Mouse (Mus musculus) G1E (cell line): Measurements from ENCODE around the gene Nudt13. TPM values are rescaled to one million over a fixed set of nuclear protein-coding genes. Genes with fewer than 3 reads are reported as not detected.

Experiments used
- ATAC-seq: 2 replicates; pipeline ENCODE4 v1.8.0; 2016; ENCODE audit warnings: mild to moderate bottlenecking; ENCODE audit not compliant: insufficient number of reproducible peaks, poor library complexity, low FRiP score, severe bottlenecking; ENCODE audit errors: extremely low read depth
- DNase-seq: peaks from one replicate; pipeline ENCODE4 v3.0.0; 2012; ENCODE audit warnings: low spot score
- H3K27me3 ChIP-seq: 2 replicates; pipeline ENCODE4 v1.6.1; 2012; ENCODE audit warnings: mild to moderate bottlenecking, low read length, inconsistent platforms; ENCODE audit not compliant: insufficient read depth
- H3K36me3 ChIP-seq: replicated peaks from 2 replicates; pipeline ENCODE3; 2012; ENCODE audit warnings: mild to moderate bottlenecking, inconsistent platforms
- H3K4me1 ChIP-seq: 2 replicates; pipeline ENCODE4 v1.6.1; 2012; ENCODE audit warnings: low read depth, low read length, inconsistent platforms, mixed read lengths; ENCODE audit not compliant: insufficient read depth
- H3K4me3 ChIP-seq: 2 replicates; pipeline ENCODE4 v1.5.1; 2012; ENCODE audit warnings: low read depth, mild to moderate bottlenecking, inconsistent platforms, low read length, moderate library complexity, mixed read lengths
- H3K9me3 ChIP-seq: replicated peaks from 2 replicates; pipeline ENCODE4 v1.6.1; 2012; ENCODE audit warnings: inconsistent platforms
- CTCF ChIP-seq: IDR thresholded peaks from 2 replicates; pipeline ENCODE4 v1.5.1; 2012; ENCODE audit warnings: low read depth, low read length, inconsistent platforms, mixed read lengths
- GATA1 ChIP-seq: IDR thresholded peaks from 2 replicates; pipeline ENCODE4 v1.6.1; 2012; ENCODE audit warnings: borderline replicate concordance, low read length, inconsistent platforms, mixed read lengths
- GATA2 ChIP-seq: IDR thresholded peaks from 2 replicates; pipeline ENCODE4 v1.6.1; 2012; ENCODE audit warnings: low read depth, low read length, inconsistent platforms, borderline replicate concordance
- POLR2AphosphoS5 ChIP-seq: IDR thresholded peaks from 2 replicates; pipeline ENCODE4 v1.6.1; 2012; ENCODE audit warnings: low read depth, low read length, inconsistent platforms; ENCODE audit not compliant: insufficient replicate concordance
- TAL1 ChIP-seq: conservative IDR thresholded peaks from 2 replicates; pipeline ENCODE4 v1.6.1; 2012; ENCODE audit warnings: low read depth, low read length, inconsistent platforms, mixed read lengths
- polyA plus RNA-seq: library from polyadenylated mRNA; stranded (reverse); fragments of >175 nt; gene quantifications from 2 replicates; pipeline ENCODE4 v1.2.3, GENCODE M21; 2012
- total RNA-seq, 2 experiments: library from RNA; stranded (forward) in 1 of 2; stranded (reverse) in 1 of 2; fragments of 200-1000 nt in 1 of 2; fragments of >200 nt in 1 of 2; fragmentation: Nextera tagmentation in 1 of 2; gene quantifications; 2 replicates each; pipeline ENCODE4 v1.2.3; 2014 to 2017

The Nudt13 gene
- total RNA-seq (2014; fragmentation: Nextera tagmentation) (18.5 and 26.8 TPM in 2 replicates), total RNA-seq (2017) (7.4 TPM in 2 replicates), polyA plus RNA-seq (1.4 and 1.6 TPM in 2 replicates)

DNA sequence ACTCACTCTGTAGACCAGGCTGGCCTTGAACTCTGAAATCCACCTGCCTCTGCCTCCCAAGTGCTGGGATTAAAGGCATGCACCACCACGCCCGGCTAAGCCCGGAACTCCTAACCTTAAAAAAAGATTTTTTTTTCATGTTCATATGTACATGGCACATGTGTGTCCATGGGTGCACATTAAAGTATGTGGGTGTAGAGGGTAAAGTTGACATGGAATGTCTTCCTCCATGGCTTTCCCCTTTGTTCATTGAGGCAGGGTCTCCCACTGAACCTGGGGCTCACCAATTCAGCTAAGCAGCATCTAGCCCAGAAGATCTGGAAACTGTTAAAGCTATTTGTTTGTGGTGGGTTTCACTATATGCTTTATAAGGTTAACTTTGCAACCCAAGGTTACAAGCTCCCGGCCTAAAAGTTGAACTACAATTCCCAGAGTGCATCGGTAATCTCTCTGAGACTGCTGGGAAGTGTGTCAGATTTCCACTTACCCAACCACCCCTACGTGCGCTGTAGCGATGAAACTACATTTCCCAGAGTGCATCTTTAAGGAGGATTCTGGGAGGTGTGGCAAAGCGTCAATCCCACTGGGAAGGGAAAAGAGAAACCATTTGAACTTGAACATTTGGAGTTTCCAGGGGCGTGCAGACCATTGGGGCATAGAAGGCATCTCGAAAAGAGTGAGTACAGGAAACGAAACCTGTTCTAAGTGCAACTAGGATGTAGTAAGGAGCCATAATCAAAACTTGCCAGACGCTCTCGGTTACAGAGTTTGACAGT, at the start of gene Nudt13:
Gene Nudt13 (plus strand): TSS at position 581 of the 776 bp plus-strand sequence.
- H3K9me3 ChIP-seq: no peaks in the 10 kb centered on the region
- peak; percentile 57 for DNase-seq
- H3K4me1 ChIP-seq: peaks cover 18% of the 10 kb centered on the region
- TF ChIP-seq TAL1: no peak
- TF ChIP-seq POLR2AphosphoS5: no peak
- TF ChIP-seq CTCF: no peak
- no peak for TF ChIP-seq GATA2
- no peak for TF ChIP-seq GATA1
- peaks cover 10% of the 10 kb centered on the region for H3K27me3 ChIP-seq
- peaks cover 9% of the 10 kb centered on the region for H3K36me3 ChIP-seq
- peak; percentile 96 for ATAC-seq
- H3K4me3 ChIP-seq: peak within 1 kb of the TSS; percentile 71

DNA sequence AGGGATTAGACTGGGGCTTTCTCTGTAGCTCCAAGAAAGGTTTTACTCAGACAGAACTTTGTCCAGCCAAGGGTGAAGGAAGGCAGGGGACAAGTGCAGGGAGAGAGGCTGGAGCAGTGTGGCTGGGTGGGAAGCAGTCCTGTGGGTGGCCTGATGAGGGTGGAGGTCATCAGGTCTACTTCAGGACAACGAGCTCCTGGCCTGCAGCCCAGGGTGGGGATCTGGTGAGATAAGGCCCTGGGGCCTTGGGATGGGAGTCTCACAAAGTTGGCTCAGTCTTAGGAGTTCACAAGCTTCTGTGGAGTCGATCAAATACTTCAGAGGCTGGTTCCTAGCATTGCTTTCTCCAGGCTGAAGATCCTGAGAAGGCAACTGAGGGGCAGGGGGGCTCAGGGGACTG, 49.2 kb upstream of the Nudt13 start:
- Histone ChIP-seq H3K4me1 (no peaks in the 10 kb centered on the region), H3K4me3 (no peak overlapping the region), H3K27me3 (peaks cover 62% of the 10 kb centered on the region), H3K36me3 (no peaks in the 10 kb centered on the region), H3K9me3 (no peaks in the 10 kb centered on the region)
- DNase-seq: no peak
- no peak for ATAC-seq
- TF ChIP-seq TAL1 (no peak), GATA2 (no peak), POLR2AphosphoS5 (no peak), GATA1 (no peak)

- H3K36me3 ChIP-seq: no peaks in the 10 kb centered on the region
- no peak for DNase-seq
- TF ChIP-seq POLR2AphosphoS5 (no peak), TAL1 (no peak), GATA2 (no peak), CTCF (no peak), GATA1 (no peak)
- no peaks in the 10 kb centered on the region for H3K9me3 ChIP-seq
- peaks cover 65% of the 10 kb centered on the region for H3K27me3 ChIP-seq
- ATAC-seq: no peak
- no peak overlapping the region for H3K4me3 ChIP-seq
- no peaks in the 10 kb centered on the region for H3K4me1 ChIP-seq
Measured at GRCm38 (mm10) chr14:20245861-20246260, 48.6 kb upstream of the Nudt13 start.

- H3K36me3 ChIP-seq: no peaks in the 10 kb centered on the region
- H3K27me3 ChIP-seq: peaks cover 70% of the 10 kb centered on the region
- H3K9me3 ChIP-seq: no peaks in the 10 kb centered on the region
- no peak for ATAC-seq
- no peak for DNase-seq
- H3K4me1 ChIP-seq: no peaks in the 10 kb centered on the region
- H3K4me3 ChIP-seq: no peak overlapping the region
- TF ChIP-seq POLR2AphosphoS5 (no peak), GATA2 (no peak), TAL1 (no peak), CTCF (no peak), GATA1 (no peak)
Measured at GRCm38 (mm10) chr14:20246811-20247266, 47.7 kb upstream of the Nudt13 start.

- peaks cover 77% of the 10 kb centered on the region for H3K27me3 ChIP-seq
- no peak for DNase-seq
Measured at GRCm38 (mm10) chr14:20248001-20248400, 46.5 kb upstream of the Nudt13 start.

More at GRCm38 (mm10) chr14:20248001-20248400, 46.5 kb upstream of the Nudt13 start:
- no peaks in the 10 kb centered on the region for H3K9me3 ChIP-seq
- no peaks in the 10 kb centered on the region for H3K36me3 ChIP-seq
- no peak; the same call in 1 of the 2 replicates for ATAC-seq
- no peak overlapping the region for H3K4me3 ChIP-seq
- no peak for TF ChIP-seq GATA2
- no peak for TF ChIP-seq TAL1
- no peak for TF ChIP-seq POLR2AphosphoS5
- TF ChIP-seq CTCF: no peak
- no peak for TF ChIP-seq GATA1
- no peaks in the 10 kb centered on the region for H3K4me1 ChIP-seq
